Mouse (Mus musculus) bone marrow, adult 2 months (tissue): ENCODE data around the gene Nxpe5.

Experiments used
- CTCF ChIP-seq: fragments of 200-500 bp; IDR thresholded peaks from 2 replicates; pipeline ENCODE4 v1.5.1; 2011; ENCODE audit warnings: low read length, control low read depth; ENCODE audit not compliant: control insufficient read depth, insufficient read depth
- POLR2A ChIP-seq: fragments of 200-500 bp; IDR thresholded peaks from 2 replicates; pipeline ENCODE4 v1.6.1; 2011; ENCODE audit warnings: low read depth, mild to moderate bottlenecking, control low read depth, low read length, borderline replicate concordance; ENCODE audit not compliant: control insufficient read depth

GRCm38 (mm10) chr5:138260834-138261233, 35.1 kb downstream of the Nxpe5 start:
- TF ChIP-seq POLR2A = no peak
- TF ChIP-seq CTCF = no peak
